In the genomic region with DNA sequence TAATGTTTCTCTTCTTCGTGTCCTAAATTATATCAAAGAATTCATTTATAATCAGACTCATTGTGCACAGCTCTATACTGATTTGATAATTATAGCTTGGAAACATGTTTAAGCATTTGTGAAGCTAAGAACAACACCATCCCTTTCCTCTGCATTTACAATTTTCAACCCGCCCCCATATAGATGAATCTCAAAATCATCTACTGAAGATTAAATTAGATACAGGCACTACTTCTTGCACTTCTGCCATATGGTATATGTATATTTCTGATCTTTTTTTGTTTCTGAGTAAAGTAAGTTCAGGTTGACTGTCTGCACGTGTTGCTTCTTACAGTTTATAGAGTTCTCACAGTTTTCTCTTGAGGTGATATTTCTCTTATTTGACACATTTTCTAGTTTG, we compare ENCODE assay signal across 12 mouse cellular contexts.
"Had no signal": no experiment of that assay in that cellular context is flagged by ENCODE, and none has a peak within 500 bp of the region (broad histone marks: within the 10 kb centered on the region; RNA-seq: fewer than 3 reads in every experiment).

No protein-coding gene starts in this region.

- DNase-seq: retina, postnatal 1 day; right cerebral cortex, adult 18-20 months; right cerebral cortex, postnatal 14 days; right cerebral cortex, postnatal 25 days; right cerebral cortex, postnatal 4 days; spleen, adult 18-20 months; thymus, adult 18-20 months; thymus, adult 2 months; thymus, postnatal 14 days; thymus, postnatal 25 days; thymus, postnatal 36 days; thymus, postnatal 4 days had no signal
